Mouse (Mus musculus) layer of hippocampus, adult 9-10 months (tissue): ENCODE data around the gene Rapgef5.

Experiments used
- DNase-seq: peaks from one replicate; pipeline ENCODE4 v3.0.0; 2022; ENCODE audit warnings: low spot score

Gene Rapgef5

DNA sequence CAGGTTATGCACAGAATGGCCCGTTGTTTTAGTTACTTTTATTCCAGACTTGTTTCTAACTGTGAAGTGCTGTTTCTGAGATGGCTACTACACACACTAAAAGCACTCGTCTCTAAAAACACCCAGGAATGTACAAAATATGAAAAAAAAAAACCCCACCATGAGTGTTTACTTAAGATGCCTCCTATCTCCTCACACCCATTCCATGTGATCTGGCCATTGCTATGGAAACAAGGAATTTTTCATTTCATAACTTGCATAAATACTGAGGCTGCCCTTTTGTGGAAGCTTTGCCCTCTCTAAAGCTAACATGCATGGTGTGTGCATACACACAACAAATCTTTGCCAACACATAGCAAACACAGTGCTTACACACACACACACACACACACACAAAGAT is 156.9 kb downstream of the Rapgef5 start:
- DNase-seq: no peak

- DNase-seq: no peak
Measured at GRCm38 (mm10) chr12:117674511-117674910, 158.2 kb downstream of the Rapgef5 start.

GRCm38 (mm10) chr12:117676265-117676664 is 160.0 kb downstream of the Rapgef5 start:
- DNase-seq: no peak

GRCm38 (mm10) chr12:117678916-117679315 is 162.6 kb downstream of the Rapgef5 start:
- no peak for DNase-seq

DNA sequence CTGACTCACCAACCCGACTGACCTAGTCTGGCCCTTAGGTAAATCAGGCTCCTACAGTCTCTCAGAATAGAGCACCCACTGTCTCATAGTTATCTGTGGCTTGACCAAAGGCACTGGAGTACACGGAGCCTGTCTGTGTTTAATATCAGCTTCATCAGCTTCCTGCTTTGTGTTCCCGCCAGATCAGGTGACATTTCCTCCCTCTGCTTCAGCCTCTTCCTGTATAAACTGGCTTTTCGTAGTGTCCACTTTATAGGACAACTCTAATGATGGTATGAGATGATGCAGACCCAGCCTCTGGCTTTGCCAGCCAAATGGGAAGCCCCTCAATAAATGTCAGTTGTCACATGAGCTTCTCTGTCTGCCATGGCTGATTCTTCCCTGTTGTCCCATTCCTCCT is 163.5 kb downstream of the Rapgef5 start:
- DNase-seq: no peak

DNA sequence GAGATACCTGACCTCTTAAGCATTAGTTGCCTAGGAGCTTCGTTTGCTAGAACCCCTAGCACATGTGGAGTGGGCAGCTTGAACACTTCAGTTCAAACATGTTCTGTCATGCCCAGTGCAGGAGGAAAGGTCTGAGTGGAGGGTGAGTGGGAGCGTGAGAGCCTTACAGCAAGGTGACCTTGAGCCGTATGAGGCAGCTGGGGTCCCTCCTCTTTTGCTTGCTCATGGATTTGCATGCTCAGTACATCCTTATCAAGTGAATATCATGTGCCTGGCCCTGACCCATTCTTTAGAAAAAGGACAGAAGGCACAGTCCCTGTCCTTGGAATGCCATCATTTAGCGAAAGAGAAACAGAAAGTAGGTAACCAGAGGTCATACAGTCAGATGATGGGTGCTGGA is 165.0 kb downstream of the Rapgef5 start:
- no peak for DNase-seq

GRCm38 (mm10) chr12:117683377-117683776 is 167.1 kb downstream of the Rapgef5 start:
- no peak for DNase-seq

- DNase-seq: no peak
Measured at GRCm38 (mm10) chr12:117683984-117684383, 167.7 kb downstream of the Rapgef5 start.

DNA sequence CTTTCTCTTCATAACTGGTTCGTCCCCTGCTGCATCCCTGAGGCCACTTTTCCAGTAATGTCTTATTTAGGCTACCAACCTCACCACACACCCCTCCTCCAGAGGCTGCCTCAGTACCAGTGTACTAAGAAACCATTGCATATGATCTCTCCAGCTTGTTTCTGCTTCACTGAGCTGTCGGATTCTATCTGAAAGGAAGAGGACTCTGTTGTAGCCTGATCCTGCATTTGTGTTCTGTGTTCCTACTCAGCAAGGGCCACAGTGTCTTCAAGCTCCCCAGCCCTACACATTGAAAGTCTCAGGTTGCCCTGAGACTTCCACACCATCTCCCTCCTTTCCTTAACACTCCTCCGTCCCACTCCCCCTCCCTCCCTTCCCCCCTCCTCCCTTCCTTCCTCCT is 168.5 kb downstream of the Rapgef5 start:
- no peak for DNase-seq

DNA sequence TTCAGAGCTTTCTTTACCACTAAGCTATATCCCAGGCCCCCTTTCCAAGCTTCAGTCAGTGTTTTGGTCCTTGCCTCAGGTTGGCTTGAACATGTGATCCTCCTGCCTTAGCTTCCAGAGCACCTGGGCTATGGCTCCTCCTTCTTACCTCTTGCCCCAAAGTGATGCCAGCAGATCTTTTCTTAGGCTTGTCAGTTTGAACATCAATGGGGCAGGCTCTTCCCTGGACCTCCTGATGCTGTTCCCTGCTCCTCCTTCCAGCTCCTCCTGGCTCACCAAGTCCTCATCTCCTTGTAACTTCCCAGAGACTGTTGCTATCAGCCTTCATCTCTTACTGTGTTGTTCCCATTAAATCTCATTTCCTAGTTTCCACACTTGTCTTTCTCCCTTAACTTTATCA is 169.1 kb downstream of the Rapgef5 start:
- no peak for DNase-seq

- DNase-seq: no peak
Measured at GRCm38 (mm10) chr12:117686732-117687131, 170.5 kb downstream of the Rapgef5 start.

DNA sequence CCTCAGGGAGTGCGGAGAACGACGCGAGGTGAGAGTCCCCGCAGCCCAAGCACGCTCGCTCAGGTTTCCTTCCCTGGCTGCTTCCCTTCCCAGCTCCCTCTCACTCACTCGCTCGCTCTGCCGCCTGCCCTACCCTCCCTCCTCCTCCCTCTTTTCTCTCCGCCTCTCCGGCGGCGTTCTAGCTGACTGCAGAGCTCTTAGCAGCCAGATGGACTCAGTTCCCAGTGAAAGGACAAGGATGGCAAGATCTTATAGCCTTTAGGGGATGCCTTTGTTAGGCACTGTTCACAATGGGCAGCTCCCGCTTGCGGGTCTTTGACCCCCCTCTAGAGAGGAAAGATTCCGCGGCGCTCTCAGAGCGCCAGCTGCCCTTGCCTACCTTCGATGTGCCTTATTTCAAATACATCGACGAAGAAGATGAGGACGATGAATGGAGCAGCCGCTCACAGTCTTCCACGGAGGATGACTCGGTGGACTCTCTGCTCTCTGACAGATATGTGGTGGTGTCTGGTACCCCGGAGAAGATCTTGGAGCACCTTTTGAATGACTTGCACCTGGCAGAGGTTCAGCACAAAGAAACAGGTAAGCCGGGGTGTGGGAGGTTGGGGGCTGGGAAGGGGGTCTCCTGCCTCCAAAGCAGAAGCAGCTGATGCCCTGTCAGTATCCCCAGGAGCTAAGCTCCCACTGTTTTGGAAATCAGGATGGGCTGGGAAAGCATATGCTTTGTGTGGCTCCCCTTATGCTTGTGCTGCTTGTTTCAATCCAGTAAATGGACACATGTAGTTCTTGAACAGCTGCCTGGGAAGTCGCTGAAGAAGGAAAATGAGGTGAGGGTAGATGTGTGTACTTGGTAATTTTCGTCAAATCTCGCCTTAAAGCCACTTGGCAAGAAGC is 172.6 kb downstream of the Rapgef5 start:
- DNase-seq: no peak

- DNase-seq: no peak
Measured at GRCm38 (mm10) chr12:117691336-117691735, 175.1 kb downstream of the Rapgef5 start.

- no peak for DNase-seq
Measured at GRCm38 (mm10) chr12:117692775-117693174, 176.5 kb downstream of the Rapgef5 start.

- no peak for DNase-seq
Measured at GRCm38 (mm10) chr12:117699950-117700665, 183.8 kb downstream of the Rapgef5 start.

DNA sequence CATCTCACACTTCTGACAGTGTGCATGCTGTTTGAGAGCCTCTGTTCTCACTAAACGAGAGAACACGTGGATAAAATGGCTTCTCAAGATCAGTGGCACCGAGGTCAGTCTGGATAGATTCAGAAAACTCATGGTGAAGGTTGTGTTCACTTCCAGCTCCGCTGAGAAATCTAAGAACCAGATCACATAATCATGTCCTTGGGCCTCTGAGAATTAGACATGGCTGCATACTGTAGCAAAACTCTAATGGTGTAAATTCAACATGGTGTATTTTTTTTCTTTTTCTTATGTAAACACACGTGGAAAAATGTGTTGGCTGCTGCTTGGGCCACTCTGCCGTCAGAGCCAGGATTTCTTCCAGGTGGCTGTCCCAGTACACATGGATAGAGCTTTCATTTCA is 184.6 kb downstream of the Rapgef5 start:
- DNase-seq: no peak

- DNase-seq: no peak
Measured at GRCm38 (mm10) chr12:117702291-117702690, 186.0 kb downstream of the Rapgef5 start.

DNA sequence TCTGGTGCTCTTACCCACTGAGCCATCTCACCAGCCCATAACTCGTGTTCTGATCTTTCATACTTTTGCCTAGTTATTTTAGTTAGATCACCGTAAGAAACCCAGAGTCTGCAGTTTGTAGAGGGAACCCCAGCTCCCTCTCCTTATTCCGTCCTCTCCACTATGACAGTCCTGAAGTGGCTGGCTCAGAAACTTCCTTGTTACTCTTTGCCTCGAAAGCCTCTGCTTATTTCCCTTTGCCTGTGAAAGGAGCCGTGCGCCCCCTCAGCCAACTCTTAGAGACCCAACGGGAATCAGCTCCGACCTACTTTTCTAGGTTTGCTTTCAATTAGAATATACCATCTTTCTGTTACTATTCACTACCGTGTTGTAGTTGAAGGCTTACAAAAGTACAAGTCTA is 186.6 kb downstream of the Rapgef5 start:
- DNase-seq: no peak

DNA sequence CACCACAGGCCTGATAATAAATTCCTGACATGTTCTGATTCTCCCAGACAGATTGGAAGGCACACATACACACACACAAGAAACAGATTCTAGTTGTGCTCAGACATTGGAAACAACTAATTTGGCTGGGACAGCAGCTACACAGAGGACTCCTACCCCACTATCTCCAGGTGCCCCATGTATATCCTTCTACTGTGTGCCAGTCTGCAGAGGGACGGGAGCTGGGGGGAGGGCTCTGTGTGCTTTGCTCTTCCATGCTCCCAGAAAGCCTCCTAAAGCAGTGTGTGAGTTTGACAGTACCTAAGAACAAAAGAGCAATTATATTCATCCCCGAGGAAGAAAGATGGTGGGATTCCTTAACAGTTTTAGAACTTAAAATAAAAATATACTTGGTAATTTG is 187.1 kb downstream of the Rapgef5 start:
- DNase-seq: no peak

DNA sequence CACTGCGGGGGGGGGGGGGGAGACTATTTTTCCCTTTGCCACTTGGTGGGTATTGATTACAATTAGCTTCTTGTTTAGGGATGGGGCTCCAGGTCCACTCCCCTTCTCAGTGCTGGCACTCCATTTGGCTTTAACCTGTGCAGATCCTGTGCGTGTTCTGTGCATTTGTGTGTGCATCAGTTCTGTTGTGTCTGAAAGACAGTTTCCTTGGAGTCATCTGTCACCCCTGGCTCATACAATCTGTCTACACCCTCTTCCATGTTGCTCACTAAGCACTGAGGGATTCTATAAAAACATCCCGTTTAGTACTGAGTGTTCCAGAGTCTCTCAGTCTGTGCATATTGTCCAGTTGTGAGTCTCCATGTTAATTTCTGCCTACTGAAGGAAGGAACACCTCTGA is 189.0 kb downstream of the Rapgef5 start:
- DNase-seq: no peak

DNA sequence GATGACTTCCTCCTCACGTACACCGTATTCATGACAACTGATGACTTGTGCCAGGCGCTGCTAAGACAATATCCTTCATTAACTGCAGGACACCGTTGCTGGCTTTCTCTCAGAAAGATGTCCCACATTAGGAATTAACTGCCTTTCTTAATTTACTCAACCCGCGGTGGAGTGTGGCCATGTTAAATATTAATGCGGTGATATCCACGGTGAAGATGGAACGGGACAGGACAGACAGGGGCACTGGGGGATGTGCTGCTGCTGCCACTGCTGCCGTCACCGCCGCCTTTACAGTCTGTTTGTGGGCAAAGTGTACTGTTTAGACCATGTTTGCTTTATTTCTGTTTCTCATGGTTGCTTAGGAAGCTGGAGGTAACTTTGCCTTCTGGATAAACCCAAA is 193.0 kb downstream of the Rapgef5 start:
- DNase-seq: no peak

GRCm38 (mm10) chr12:117712474-117712873 is 196.2 kb downstream of the Rapgef5 start:
- no peak for DNase-seq

DNA sequence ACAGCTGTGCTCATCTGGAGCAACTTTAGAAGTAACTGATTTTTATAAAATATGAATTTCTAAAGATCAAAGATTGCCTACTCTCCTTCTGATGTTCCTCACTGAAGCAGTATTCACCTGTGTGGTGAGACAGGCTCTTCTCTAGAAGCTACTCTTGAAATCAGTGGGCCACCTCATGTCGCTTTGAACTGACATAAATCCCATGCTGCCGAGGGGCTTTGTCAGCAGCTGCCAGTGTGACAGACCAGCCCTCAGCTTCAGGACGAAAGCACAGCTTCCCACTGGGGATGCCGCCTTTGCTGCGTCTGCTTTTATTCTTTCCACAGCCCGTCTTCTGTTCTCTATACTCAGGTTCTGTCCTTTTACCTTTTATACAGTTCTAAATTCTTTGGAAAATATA is 197.3 kb downstream of the Rapgef5 start:
- no peak for DNase-seq
